Mouse (Mus musculus): ENCODE results near the gene Camk2d.

DNA sequence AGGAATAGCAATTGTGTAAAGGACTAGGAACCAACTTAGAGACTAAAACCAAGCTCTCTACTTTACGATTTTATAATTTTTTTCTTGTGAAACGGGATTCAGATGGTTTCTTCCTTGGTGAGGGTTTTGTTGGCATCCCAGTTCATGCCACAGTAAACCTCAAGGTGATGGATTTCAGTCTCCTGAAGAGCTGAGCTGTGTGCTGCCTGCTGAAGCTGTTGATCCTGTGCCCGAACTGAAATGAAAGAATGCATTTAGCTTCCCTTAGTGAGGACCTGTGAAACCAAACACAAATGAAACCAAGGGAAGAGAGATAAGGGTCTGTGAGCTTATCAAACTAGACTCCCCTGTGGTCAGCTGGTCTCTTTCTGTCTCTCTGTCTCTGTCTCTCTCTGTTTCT lies 103.6 kb downstream of the Camk2d start:
- TF ChIP-seq CHD2 (IDR thresholded peaks at IDR 0.05; ENCODE audit: low read depth, low read length) (no peak), ZNF384 (IDR thresholded peaks at IDR 0.05; ENCODE audit: low read depth, low read length) (no peak), ZC3H11A (IDR thresholded peaks at IDR 0.05; ENCODE audit: borderline replicate concordance, low read depth, low read length) (no peak), HCFC1 (IDR thresholded peaks at IDR 0.05; ENCODE audit: borderline replicate concordance, insufficient read depth, low read length) (no peak), MAFK (IDR thresholded peaks at IDR 0.05; ENCODE audit: insufficient read depth, low read depth, low read length) (no peak)
